Mouse (Mus musculus) stomach, embryonic 15.5 days (tissue): Measurements from ENCODE around the gene Hist1h4b. TPM values are rescaled to one million over a fixed set of nuclear protein-coding genes. Genes with fewer than 3 reads are reported as not detected.
"Not testable (repeated sequence)": the region's sequence is repeated elsewhere in the genome, so short reads cannot be mapped to it uniquely, and the experiment has no call there.

Experiments
- ATAC-seq: fragments of 200-750 bp; cut with Nextera tagmentation; 2 replicates; pipeline ENCODE4 v1.8.0; 2017; ENCODE audit warnings: low read depth, moderate number of reproducible peaks, moderate TSS enrichment; ENCODE audit not compliant: insufficient read depth, low FRiP score
- H3K27ac ChIP-seq: fragments of 300-500 bp; sonication (generic); 2 replicates; pipeline ENCODE4 v1.5.1; 2015; ENCODE audit warnings: mild to moderate bottlenecking, inconsistent platforms
- H3K27me3 ChIP-seq: fragments of 300-500 bp; sonication (generic); replicated peaks from 2 replicates; pipeline ENCODE4 v1.6.1; 2015; ENCODE audit warnings: inconsistent platforms
- H3K36me3 ChIP-seq: fragments of 300-500 bp; sonication (generic); 2 replicates; pipeline ENCODE4 v1.6.1; 2015; ENCODE audit warnings: inconsistent platforms
- H3K4me1 ChIP-seq: fragments of 300-500 bp; sonication (generic); 2 replicates; pipeline ENCODE4 v1.6.1; 2015; ENCODE audit warnings: inconsistent platforms
- H3K4me2 ChIP-seq: fragments of 300-500 bp; sonication (generic); 2 replicates; pipeline ENCODE4 v1.6.1; 2015; ENCODE audit warnings: mild to moderate bottlenecking, inconsistent platforms
- H3K4me3 ChIP-seq: fragments of 300-500 bp; sonication (generic); replicated peaks from 2 replicates; pipeline ENCODE4 v1.5.1; 2015; ENCODE audit warnings: inconsistent platforms
- H3K9ac ChIP-seq: fragments of 300-500 bp; sonication (generic); 2 replicates; pipeline ENCODE4 v1.6.1; 2015; ENCODE audit warnings: inconsistent platforms
- H3K9me3 ChIP-seq: fragments of 300-500 bp; sonication (generic); 2 replicates; pipeline ENCODE4 v1.6.1; 2016; ENCODE audit warnings: inconsistent platforms
- WGBS: fragments of 180-500 bp; shearing (Covaris S2); methylation state at CpG from one replicate; pipeline ENCODE4 v1.1.7; 2015; 5-methylcytosine and 5-hydroxymethylcytosine counted together
- polyA plus RNA-seq: library from polyadenylated mRNA; unstranded; fragments of >200 nt; fragmentation: Nextera tagmentation; extraction: Ambion mirVana; gene quantifications from 2 replicates; pipeline ENCODE4 v1.2.1, GENCODE M21; 2015

Hist1h4b gene
- polyA plus RNA-seq, 1 experiment from 2014 or later, result 4.1 TPM

DNA sequence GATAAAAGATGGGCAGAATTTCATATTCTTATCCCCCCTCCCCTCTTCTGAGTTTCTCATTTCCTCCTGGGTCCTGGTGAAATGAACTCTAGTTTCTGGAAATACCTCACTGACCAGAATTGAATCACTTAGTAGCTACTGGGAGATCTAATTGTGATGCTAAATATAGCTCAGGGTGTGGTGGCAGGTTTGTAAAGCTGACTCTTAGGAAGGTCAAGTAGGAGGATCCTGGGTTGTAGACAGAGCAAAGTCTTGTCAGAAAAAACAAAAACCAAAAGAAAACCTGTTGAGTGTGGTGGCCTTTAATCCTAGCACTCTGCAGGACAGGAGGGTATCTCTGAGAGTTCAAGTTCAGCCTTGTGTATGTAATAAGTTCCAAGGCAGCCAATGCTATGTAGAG is 14.8 kb upstream of the Hist1h4b start:
- Histone ChIP-seq H3K9ac (no peak overlapping the region), H3K4me3 (no peak overlapping the region), H3K27me3 (no peaks in the 10 kb centered on the region), H3K4me1 (0 out of 2 replicates have a peak, but pooled peaks cover 3% of the 10 kb centered on the region), H3K36me3 (no peaks in the 10 kb centered on the region), H3K27ac (no peak overlapping the region), H3K9me3 (no peaks in the 10 kb centered on the region), H3K4me2 (no peak overlapping the region)
- ATAC-seq, result no peak

- Histone ChIP-seq H3K4me2 (no peak overlapping the region), H3K27ac (no peak overlapping the region), H3K36me3 (no peaks in the 10 kb centered on the region), H3K4me3 (no peak overlapping the region), H3K4me1 (peaks cover 9% of the 10 kb centered on the region; the same call in 1 of the 2 replicates), H3K9me3 (no peaks in the 10 kb centered on the region), H3K27me3 (no peaks in the 10 kb centered on the region), H3K9ac (no peak overlapping the region)
- WGBS, result 83% methylated on average over 5 of the region's 5 CpGs
- no peak for ATAC-seq
These were observed 13.6 kb upstream of the Hist1h4b start for GRCm38 (mm10) chr13:23743215-23743614.

- no peak overlapping the region for H3K9ac ChIP-seq
- ATAC-seq, result no peak
- no peaks in the 10 kb centered on the region for H3K27me3 ChIP-seq
- H3K36me3 ChIP-seq, result no peaks in the 10 kb centered on the region
- H3K27ac ChIP-seq, result peak overlapping the region; percentile 75
- H3K4me3 ChIP-seq, result peak overlapping the region; percentile 44; the same call in 1 of the 2 replicates
- WGBS, result 27% methylated on average over 4 of the region's 4 CpGs
- no peaks in the 10 kb centered on the region for H3K9me3 ChIP-seq
- H3K4me2 ChIP-seq, result peak overlapping the region; percentile 62; the same call in 1 of the 2 replicates
- H3K4me1 ChIP-seq, result peaks cover 9% of the 10 kb centered on the region; the same call in 1 of the 2 replicates
These were observed 12.8 kb upstream of the Hist1h4b start for GRCm38 (mm10) chr13:23743963-23744362.

GRCm38 (mm10) chr13:23744421-23745380 is 12.1 kb upstream of the Hist1h4b start:
- Histone ChIP-seq H3K4me3 (peak overlapping the region; percentile 44), H3K9me3 (no peaks in the 10 kb centered on the region), H3K4me1 (peaks cover 9% of the 10 kb centered on the region; the same call in 1 of the 2 replicates), H3K9ac (no peak overlapping the region; the same call in 1 of the 2 replicates), H3K4me2 (peak overlapping the region; percentile 62), H3K27me3 (no peaks in the 10 kb centered on the region), H3K27ac (peak overlapping the region; percentile 100), H3K36me3 (no peaks in the 10 kb centered on the region)
- no peak for ATAC-seq
- WGBS, result under 1% methylated on average over 15 of the region's 36 CpGs

DNA sequence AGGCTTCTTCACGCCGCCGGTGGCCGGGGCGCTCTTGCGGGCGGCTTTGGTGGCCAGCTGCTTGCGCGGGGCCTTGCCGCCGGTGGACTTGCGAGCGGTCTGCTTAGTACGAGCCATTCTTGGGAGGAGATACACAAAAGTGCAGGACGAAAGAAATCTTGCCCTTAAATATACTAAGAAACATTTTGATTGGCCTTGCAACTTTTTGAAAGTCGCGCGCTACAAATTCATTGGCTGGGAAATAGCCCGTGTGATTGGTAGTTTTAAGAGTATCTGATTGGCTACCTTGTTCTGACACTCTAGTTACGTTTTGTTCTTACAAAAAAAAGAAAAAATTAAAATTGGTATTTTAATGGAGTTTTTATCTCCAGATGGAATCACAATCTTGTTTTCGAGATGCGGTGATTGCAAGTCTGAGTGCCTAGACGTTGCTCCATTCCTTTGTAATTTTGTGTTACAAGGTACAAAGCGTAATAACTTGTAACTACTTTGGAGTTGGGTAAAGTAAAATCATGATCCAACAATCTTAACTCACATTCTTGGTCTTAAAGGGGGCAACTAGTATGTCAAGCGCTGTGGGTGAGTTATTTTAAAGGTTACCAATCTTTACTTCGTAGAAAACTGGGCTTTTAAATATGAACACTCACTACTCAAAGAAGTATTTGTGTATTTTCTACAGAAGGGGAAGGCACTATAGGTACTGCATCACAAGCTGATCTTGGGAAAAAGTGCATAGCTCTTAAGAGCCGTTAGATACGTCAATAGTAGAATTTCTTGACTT is 11.2 kb upstream of the Hist1h4b start, which contains the start of gene Hist1h3c:
Gene Hist1h3c (minus strand): TSS at position 222 of the 781 bp plus-strand sequence.
- WGBS, result under 1% methylated on average over 28 of the region's 28 CpGs
- Histone ChIP-seq H3K4me2 (peak within 1 kb of the TSS; percentile 62), H3K27ac (peak within 1 kb of the TSS; percentile 100), H3K9me3 (no peaks in the 10 kb centered on the region), H3K4me1 (peaks cover 9% of the 10 kb centered on the region; the same call in 1 of the 2 replicates), H3K36me3 (no peaks in the 10 kb centered on the region), H3K9ac (peak within 1 kb of the TSS; percentile 54), H3K4me3 (peak within 1 kb of the TSS; percentile 44), H3K27me3 (no peaks in the 10 kb centered on the region)
- peak; percentile 67 for ATAC-seq

GRCm38 (mm10) chr13:23746201-23747080 is 10.4 kb upstream of the Hist1h4b start, which contains the start of gene Hist1h2bb:
Hist1h2bb (plus strand) TSS chr13:23746734.
- not testable (repeated sequence) for H3K9me3 ChIP-seq, H3K36me3 ChIP-seq, H3K27me3 ChIP-seq, H3K4me1 ChIP-seq
- Histone ChIP-seq H3K4me2 (peak within 1 kb of the TSS; percentile 62), H3K27ac (peak within 1 kb of the TSS; percentile 100), H3K4me3 (peak within 1 kb of the TSS; percentile 44), H3K9ac (peak within 1 kb of the TSS; percentile 54)
- WGBS, result under 1% methylated on average over 47 of the region's 58 CpGs
- ATAC-seq, result peak; percentile 87

GRCm38 (mm10) chr13:23747081-23747891 is 9.5 kb upstream of the Hist1h4b start:
- no peaks in the 10 kb centered on the region for H3K27me3 ChIP-seq
- WGBS, result 2% methylated on average over 13 of the region's 13 CpGs
- H3K4me3 ChIP-seq, result peak overlapping the region; percentile 33
- peak; percentile 0; the same call in 1 of the 2 replicates for ATAC-seq
- H3K4me2 ChIP-seq, result peak overlapping the region; percentile 62
- peaks cover 9% of the 10 kb centered on the region; the same call in 1 of the 2 replicates for H3K4me1 ChIP-seq
- no peaks in the 10 kb centered on the region for H3K36me3 ChIP-seq
- peak overlapping the region; percentile 100 for H3K27ac ChIP-seq
- H3K9ac ChIP-seq, result no peak overlapping the region
- H3K9me3 ChIP-seq, result no peaks in the 10 kb centered on the region

DNA sequence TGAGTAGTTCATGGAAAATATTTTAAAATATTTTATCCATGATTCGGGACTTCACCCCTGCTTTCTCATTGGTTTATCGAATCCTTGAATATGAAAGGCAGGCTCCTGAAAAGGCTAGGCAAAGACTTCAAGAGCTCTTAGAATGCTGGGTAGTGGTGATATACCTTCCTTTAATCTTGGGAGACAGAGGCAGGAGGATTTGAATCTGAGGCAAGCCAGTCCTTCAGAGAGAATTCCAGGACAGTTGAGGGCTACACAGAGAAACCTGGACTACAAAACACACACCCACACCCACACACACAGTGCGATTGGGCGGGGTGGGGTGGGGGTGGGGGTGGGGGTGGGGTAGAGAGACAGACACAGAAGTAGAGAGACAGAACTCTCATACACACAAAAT is 8.9 kb upstream of the Hist1h4b start:
- Histone ChIP-seq H3K27me3 (no peaks in the 10 kb centered on the region), H3K9me3 (no peaks in the 10 kb centered on the region), H3K9ac (no peak overlapping the region), H3K4me3 (no peak overlapping the region), H3K27ac (peak overlapping the region; percentile 100), H3K4me1 (peaks cover 9% of the 10 kb centered on the region; the same call in 1 of the 2 replicates), H3K36me3 (no peaks in the 10 kb centered on the region), H3K4me2 (peak overlapping the region; percentile 62)
- 9% methylated on average over 4 of the region's 4 CpGs for WGBS
- ATAC-seq, result no peak

- Histone ChIP-seq H3K4me3 (no peak overlapping the region), H3K9me3 (no peaks in the 10 kb centered on the region), H3K4me1 (peaks cover 7% of the 10 kb centered on the region; the same call in 1 of the 2 replicates), H3K36me3 (no peaks in the 10 kb centered on the region), H3K27ac (peak overlapping the region; percentile 74), H3K4me2 (no peak overlapping the region), H3K9ac (no peak overlapping the region), H3K27me3 (no peaks in the 10 kb centered on the region)
- ATAC-seq, result no peak
- 83% methylated on average over 5 of the region's 5 CpGs for WGBS
These were observed 7.2 kb upstream of the Hist1h4b start for GRCm38 (mm10) chr13:23749563-23750121.

GRCm38 (mm10) chr13:23750839-23751477 is 5.9 kb upstream of the Hist1h4b start, which contains the start of gene Hist1h2ab:
Hist1h2ab (plus strand) TSS chr13:23751126.
- H3K27ac ChIP-seq, result peak within 1 kb of the TSS; percentile 96
- peak; percentile 41 for ATAC-seq
- not testable (repeated sequence) for H3K27me3 ChIP-seq, H3K9me3 ChIP-seq, H3K4me1 ChIP-seq, H3K36me3 ChIP-seq
- WGBS, result under 1% methylated on average over 33 of the region's 47 CpGs
- peak within 1 kb of the TSS; percentile 58 for H3K4me2 ChIP-seq
- H3K9ac ChIP-seq, result peak within 1 kb of the TSS; percentile 44; the same call in 1 of the 2 replicates
- peak within 1 kb of the TSS; percentile 43 for H3K4me3 ChIP-seq
